Mouse (Mus musculus) lung, postnatal 10 days (tissue): ENCODE measurements around the gene Gcnt4.

Experiments
- DNase-seq: peaks from one replicate; pipeline ENCODE4 v3.0.0; 2021

The Gcnt4 gene

DNA sequence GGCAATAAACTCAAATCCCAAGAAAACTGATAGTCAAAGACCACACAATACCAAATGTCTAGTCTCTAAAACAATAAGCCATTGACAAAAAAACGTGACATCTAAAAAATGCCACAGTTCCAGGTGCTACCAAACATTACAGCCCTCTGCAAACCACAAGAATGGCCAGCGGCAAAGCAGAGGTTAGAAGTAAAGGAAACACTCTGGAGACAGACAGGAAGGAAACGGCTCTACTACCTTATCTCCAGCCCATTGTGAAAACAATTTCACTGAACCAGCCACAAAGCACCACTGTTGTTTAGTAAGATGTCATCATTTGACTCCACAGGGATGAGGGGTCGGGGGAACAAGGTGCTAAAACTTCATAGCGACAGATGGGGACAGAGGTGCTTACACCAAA is 70.8 kb downstream of the Gcnt4 start:
- DNase-seq = no peak

DNA sequence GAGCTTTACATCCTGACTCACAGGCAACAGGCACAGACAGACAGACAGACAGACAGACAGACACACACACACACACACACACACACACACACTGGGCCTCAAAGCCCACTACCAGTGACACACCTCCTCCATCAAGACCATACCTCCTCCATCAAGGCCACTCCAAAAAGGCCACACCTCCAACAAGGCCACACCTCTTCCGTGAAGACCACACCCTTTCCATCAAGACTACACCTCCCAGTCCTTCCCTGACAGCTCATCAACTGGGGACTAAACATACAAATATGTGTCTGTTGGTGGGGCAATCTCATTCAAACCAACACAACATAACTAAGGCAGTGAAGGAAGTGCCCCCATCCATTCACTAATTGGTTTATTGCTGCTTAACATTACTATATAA is 72.6 kb downstream of the Gcnt4 start:
- no peak for DNase-seq
